Mouse (Mus musculus) fat pad, adult 2 months (tissue): ENCODE measurements around the gene Grk3.

Experiments
- DNase-seq: peaks from one replicate; pipeline ENCODE4 v3.0.0-alpha.2; 2011; ENCODE audit warnings: low read depth, low spot score; ENCODE audit errors: extremely low read depth

Gene Grk3

GRCm38 (mm10) chr5:112876846-112877390, 138.7 kb downstream of the Grk3 start:
- no peak for DNase-seq

DNA sequence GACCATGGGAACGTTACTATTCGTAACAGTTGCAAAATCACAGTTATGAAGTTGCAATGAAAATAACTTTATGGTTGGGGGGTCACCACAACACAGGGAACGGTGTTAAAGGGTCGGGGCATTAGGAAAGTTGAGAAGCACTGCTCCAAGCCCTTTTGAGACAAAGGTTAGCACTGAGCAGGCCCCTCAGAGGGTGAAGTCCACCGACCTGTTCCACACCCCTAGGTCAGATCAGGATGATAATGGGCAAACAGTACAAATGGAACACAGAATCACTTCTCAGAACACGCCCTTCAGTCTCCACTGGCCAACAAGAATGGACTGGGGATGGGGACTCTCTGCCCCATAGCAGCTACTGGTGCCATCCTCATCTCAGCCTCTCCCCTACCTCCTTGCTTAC, 142.6 kb downstream of the Grk3 start:
- DNase-seq = no peak

GRCm38 (mm10) chr5:112870729-112871128, 144.9 kb downstream of the Grk3 start:
- DNase-seq = no peak

- no peak for DNase-seq
These were observed 147.0 kb downstream of the Grk3 start for GRCm38 (mm10) chr5:112868620-112869019.

DNA sequence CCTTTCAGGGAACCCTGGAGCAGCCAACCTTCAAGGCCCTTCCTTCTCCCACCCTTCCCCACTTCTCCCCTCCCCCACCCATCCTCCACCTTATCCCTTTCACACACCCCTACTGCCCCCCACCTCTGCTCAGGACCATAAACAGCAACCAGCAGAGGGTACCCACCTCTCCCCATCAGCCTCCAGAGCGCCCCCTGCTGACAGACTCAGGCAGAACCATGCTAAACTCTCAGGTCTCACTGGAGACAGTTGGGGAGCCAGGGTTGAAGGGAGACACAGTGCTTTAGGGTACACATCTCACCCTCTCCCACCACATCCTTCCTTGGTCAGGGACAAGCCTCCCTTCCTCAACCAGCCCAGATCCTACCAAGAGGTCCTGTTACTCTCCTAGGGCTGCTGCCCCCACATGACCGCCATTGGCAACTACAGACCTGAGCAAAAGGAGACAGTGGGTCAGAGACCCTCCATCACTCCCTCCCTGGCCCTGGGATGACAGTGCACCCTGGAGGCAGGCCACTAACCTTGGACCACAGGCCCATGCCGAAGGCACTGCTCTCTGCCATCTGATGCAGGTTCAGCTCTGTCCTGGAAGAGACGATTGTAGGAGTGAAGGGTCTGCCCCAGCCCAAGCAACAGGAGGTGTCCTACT, 150.7 kb downstream of the Grk3 start:
- DNase-seq = no peak
